Mouse (Mus musculus): ENCODE measurements around the gene Rxra. TPM values are rescaled to one million over a fixed set of nuclear protein-coding genes. Genes with fewer than 3 reads are reported as not detected.

Gene Rxra
- total RNA-seq, 2 experiments from 2014 or later: 2.3 to 3.1 TPM

GRCm38 (mm10) chr2:27780162-27780561, 103.9 kb downstream of the Rxra start:
- ATAC-seq (replicated peaks; ENCODE audit: low FRiP score, poor library complexity, severe bottlenecking): no peak

- no peak for ATAC-seq (replicated peaks; ENCODE audit: low FRiP score, poor library complexity, severe bottlenecking)
Observed at GRCm38 (mm10) chr2:27785363-27785762, 109.1 kb downstream of the Rxra start.

- no peak for ATAC-seq (replicated peaks; ENCODE audit: low FRiP score, poor library complexity, severe bottlenecking)
Observed at GRCm38 (mm10) chr2:27785973-27786417, 109.8 kb downstream of the Rxra start.

GRCm38 (mm10) chr2:27791571-27791970, 115.3 kb downstream of the Rxra start:
- no peak for ATAC-seq (replicated peaks; ENCODE audit: low FRiP score, poor library complexity, severe bottlenecking)

GRCm38 (mm10) chr2:27799018-27799417, 122.8 kb downstream of the Rxra start:
- no peak for ATAC-seq (replicated peaks; ENCODE audit: low FRiP score, poor library complexity, severe bottlenecking)

GRCm38 (mm10) chr2:27801041-27801440, 124.8 kb downstream of the Rxra start:
- no peak for ATAC-seq (replicated peaks; ENCODE audit: low FRiP score, poor library complexity, severe bottlenecking)

- no peak for ATAC-seq (replicated peaks; ENCODE audit: low FRiP score, poor library complexity, severe bottlenecking)
Observed at GRCm38 (mm10) chr2:27802493-27802892, 126.3 kb downstream of the Rxra start.

- ATAC-seq (replicated peaks; ENCODE audit: low FRiP score, poor library complexity, severe bottlenecking): no peak
Observed at GRCm38 (mm10) chr2:27806691-27807090, 130.5 kb downstream of the Rxra start.

- ATAC-seq (replicated peaks; ENCODE audit: low FRiP score, poor library complexity, severe bottlenecking): no peak
Observed at GRCm38 (mm10) chr2:27807684-27808083, 131.4 kb downstream of the Rxra start.

- ATAC-seq (replicated peaks; ENCODE audit: low FRiP score, poor library complexity, severe bottlenecking): no peak
Observed at GRCm38 (mm10) chr2:27809897-27810296, 133.7 kb downstream of the Rxra start.

Other genes with a start within 250 kb of the Rxra start
- gene Vav2, start 249.4 kb upstream of the Rxra start, total RNA-seq (2015; ENCODE audit: low replicate concordance): 0.77 and 2.3 TPM in 2 replicates
- gene Vav2, start 249.4 kb upstream of the Rxra start, total RNA-seq (2017; ENCODE audit: low replicate concordance): 1.7 and 2.5 TPM in 2 replicates
- not detected in 2 replicates for gene Brd3os, start 234.1 kb upstream of the Rxra start, total RNA-seq (2015; ENCODE audit: low replicate concordance)
- gene Brd3os, start 234.1 kb upstream of the Rxra start, total RNA-seq (2017; ENCODE audit: low replicate concordance): not detected in 2 replicates
- gene Brd3, start 168.8 kb upstream of the Rxra start, total RNA-seq (2015; ENCODE audit: low replicate concordance): 20.9 and 22.9 TPM in 2 replicates
- 10.6 and 14.1 TPM in 2 replicates for gene Brd3, start 168.8 kb upstream of the Rxra start, total RNA-seq (2017; ENCODE audit: low replicate concordance)
- gene Wdr5, start 161.3 kb upstream of the Rxra start, total RNA-seq (2015; ENCODE audit: low replicate concordance): 6.1 and 9.2 TPM in 2 replicates
- gene Wdr5, start 161.3 kb upstream of the Rxra start, total RNA-seq (2017; ENCODE audit: low replicate concordance): 15.3 and 17.4 TPM in 2 replicates
- 3.1 and 7.5 TPM in 2 replicates for gene Col5a1, start 210.0 kb downstream of the Rxra start, total RNA-seq (2015; ENCODE audit: low replicate concordance)
- gene Col5a1, start 210.0 kb downstream of the Rxra start, total RNA-seq (2017; ENCODE audit: low replicate concordance): 3.6 and 3.9 TPM in 2 replicates